Mouse (Mus musculus) kidney, embryonic 14.5 days (tissue): ENCODE measurements around the gene Sp4. TPM values are rescaled to one million over a fixed set of nuclear protein-coding genes. Genes with fewer than 3 reads are reported as not detected.

Experiments used
- ATAC-seq: fragments of 200-750 bp; cut with Nextera tagmentation; 2 replicates; pipeline ENCODE4 v1.8.0; 2017; ENCODE audit warnings: moderate number of reproducible peaks, mild to moderate bottlenecking, moderate TSS enrichment, moderate library complexity; ENCODE audit not compliant: low FRiP score, low TSS enrichment
- H3K27ac ChIP-seq: fragments of 300-500 bp; sonication (generic); 2 replicates; pipeline ENCODE4 v1.5.1; 2014; ENCODE audit warnings: low read depth, mild to moderate bottlenecking, low read length, moderate library complexity, mixed read lengths
- H3K27me3 ChIP-seq: fragments of 300-500 bp; sonication (generic); 2 replicates; pipeline ENCODE4 v1.6.1; 2014; ENCODE audit warnings: mild to moderate bottlenecking, low read length; ENCODE audit not compliant: control insufficient read depth, insufficient read depth
- H3K36me3 ChIP-seq: fragments of 300-500 bp; sonication (generic); 2 replicates; pipeline ENCODE4 v1.6.1; 2014; ENCODE audit warnings: low read length, mixed read lengths; ENCODE audit not compliant: control insufficient read depth, insufficient read depth
- H3K4me1 ChIP-seq: fragments of 300-500 bp; sonication (generic); 2 replicates; pipeline ENCODE4 v1.6.1; 2014; ENCODE audit warnings: low read length, mixed read lengths; ENCODE audit not compliant: control insufficient read depth, insufficient read depth
- H3K4me2 ChIP-seq: fragments of 300-500 bp; sonication (generic); replicated peaks from 2 replicates; pipeline ENCODE4 v1.6.1; 2014; ENCODE audit warnings: low read depth, mild to moderate bottlenecking, low read length
- H3K4me3 ChIP-seq: fragments of 300-500 bp; sonication (generic); 2 replicates; pipeline ENCODE4 v1.5.1; 2014; ENCODE audit warnings: mild to moderate bottlenecking, low read length
- H3K9ac ChIP-seq: fragments of 300-500 bp; sonication (generic); 2 replicates; pipeline ENCODE4 v1.6.1; 2014; ENCODE audit warnings: low read depth, mild to moderate bottlenecking, low read length, moderate library complexity
- H3K9me3 ChIP-seq: fragments of 300-500 bp; sonication (generic); 2 replicates; pipeline ENCODE4 v1.6.1; 2016; ENCODE audit warnings: low read length; ENCODE audit not compliant: control insufficient read depth
- WGBS: fragments of 180-500 bp; shearing (Covaris S2); extraction: QIAGEN DNeasy Blood & Tissue Kit; methylation state at CpG from one replicate; pipeline ENCODE4 v1.1.7; 2014; 5-methylcytosine and 5-hydroxymethylcytosine counted together
- polyA plus RNA-seq: library from polyadenylated mRNA; unstranded; fragments of >200 nt; fragmentation: Nextera tagmentation; extraction: Ambion mirVana; gene quantifications from 2 replicates; pipeline ENCODE4 v1.2.1, GENCODE M21; 2014

Sp4 gene
- polyA plus RNA-seq, 1 experiment from 2014 or later: 12.5 TPM

DNA sequence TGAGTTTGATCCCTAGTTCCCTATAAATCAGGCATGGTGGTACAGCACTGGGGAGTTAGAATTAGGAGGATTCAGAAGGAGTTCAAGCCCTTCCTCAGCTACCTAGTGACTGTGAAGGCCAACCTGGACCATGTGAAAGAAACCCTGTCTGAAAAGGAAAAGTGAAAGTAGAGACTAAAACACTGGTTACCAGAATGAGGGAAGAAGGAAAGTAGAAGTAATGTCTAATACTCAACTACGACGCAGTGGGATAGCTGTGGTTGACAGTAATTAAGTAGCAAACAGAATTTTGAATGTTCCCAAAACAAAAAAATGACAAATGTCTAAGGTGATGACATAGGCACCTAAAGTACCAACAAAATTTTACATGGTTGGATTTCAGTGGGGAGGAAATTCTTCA is 5.0 kb downstream of the Sp4 start:
- no peaks in the 10 kb centered on the region for H3K36me3 ChIP-seq
- no peaks in the 10 kb centered on the region for H3K27me3 ChIP-seq
- WGBS: 96% methylated on average over 2 of the region's 2 CpGs
- ATAC-seq: no peak
- H3K4me2 ChIP-seq: no peak overlapping the region
- H3K4me3 ChIP-seq: no peak overlapping the region
- no peak overlapping the region for H3K9ac ChIP-seq
- peaks cover 14% of the 10 kb centered on the region; the same call in 1 of the 2 replicates for H3K4me1 ChIP-seq
- no peak overlapping the region for H3K27ac ChIP-seq
- no peaks in the 10 kb centered on the region for H3K9me3 ChIP-seq

DNA sequence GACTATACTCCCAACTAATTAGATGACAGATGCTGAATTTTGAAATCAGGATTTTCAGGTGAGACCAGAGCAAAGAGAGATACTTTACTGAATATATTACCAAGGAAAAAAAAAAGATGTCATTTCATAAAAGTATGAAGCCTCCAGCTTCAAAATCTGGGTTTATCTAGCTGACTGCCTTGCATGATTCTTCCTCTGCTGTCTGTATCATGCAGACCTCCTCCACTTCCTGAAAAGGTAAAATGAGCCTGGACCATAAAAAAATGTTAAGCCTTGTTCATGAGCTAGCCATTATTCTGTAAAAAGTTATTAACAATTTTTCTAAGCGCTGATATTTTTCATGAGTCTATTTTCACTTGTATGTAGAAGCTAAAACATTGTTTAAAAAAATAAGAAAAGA is 5.4 kb downstream of the Sp4 start:
- Histone ChIP-seq H3K9ac (no peak overlapping the region), H3K4me2 (no peak overlapping the region), H3K4me1 (peaks cover 14% of the 10 kb centered on the region; the same call in 1 of the 2 replicates), H3K4me3 (no peak overlapping the region), H3K9me3 (no peaks in the 10 kb centered on the region), H3K27me3 (no peaks in the 10 kb centered on the region), H3K36me3 (no peaks in the 10 kb centered on the region), H3K27ac (no peak overlapping the region)
- no peak for ATAC-seq
- WGBS: 86% methylated on average over 1 of the region's 1 CpGs

DNA sequence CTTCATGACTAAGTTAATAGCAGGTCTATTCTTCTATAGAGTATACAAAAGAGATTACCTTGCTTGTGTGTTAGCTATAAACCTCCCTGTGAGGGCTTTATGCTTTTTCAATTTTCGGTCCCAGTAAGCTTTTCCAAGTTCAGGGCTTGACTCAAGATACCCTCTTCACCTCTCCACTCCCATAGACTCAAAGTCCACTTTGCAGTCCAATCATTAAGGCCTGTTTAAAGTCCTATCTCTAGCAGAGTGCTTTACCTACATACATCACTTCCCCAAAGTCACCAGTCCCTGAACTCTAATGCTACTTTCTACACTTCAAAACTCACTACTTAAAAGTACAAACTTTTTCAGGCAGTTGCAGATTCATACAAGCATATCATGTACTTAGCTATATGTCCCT is 12.3 kb downstream of the Sp4 start:
- no peak for ATAC-seq
- Histone ChIP-seq H3K9me3 (no peaks in the 10 kb centered on the region), H3K27me3 (no peaks in the 10 kb centered on the region), H3K36me3 (no peaks in the 10 kb centered on the region), H3K4me1 (no peaks in the 10 kb centered on the region), H3K27ac (no peak overlapping the region), H3K4me3 (no peak overlapping the region), H3K9ac (no peak overlapping the region), H3K4me2 (no peak overlapping the region)
- WGBS: 88% methylated on average over 1 of the region's 1 CpGs

DNA sequence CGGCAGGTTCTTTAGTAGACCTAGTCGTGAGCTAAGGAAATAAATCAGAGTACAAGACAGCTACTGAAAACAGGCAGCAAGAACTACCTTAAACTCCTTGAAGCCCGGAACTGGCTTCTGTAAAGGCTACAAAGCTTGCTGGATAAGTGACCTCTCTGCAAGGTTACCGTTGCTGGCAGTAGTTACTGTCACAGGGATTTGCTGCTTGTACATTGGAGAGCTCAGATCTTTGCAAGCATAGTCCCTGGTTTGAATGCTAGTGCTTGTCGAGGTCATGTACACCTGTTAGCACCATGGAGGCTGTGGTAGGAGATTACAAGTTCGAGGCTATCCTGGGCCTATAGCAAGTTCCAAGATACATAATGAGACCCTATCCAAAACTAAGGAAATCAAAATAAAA is 16.1 kb downstream of the Sp4 start:
- Histone ChIP-seq H3K4me3 (no peak overlapping the region), H3K4me1 (no peaks in the 10 kb centered on the region), H3K36me3 (no peaks in the 10 kb centered on the region), H3K9ac (no peak overlapping the region), H3K27ac (no peak overlapping the region), H3K27me3 (no peaks in the 10 kb centered on the region), H3K4me2 (no peak overlapping the region), H3K9me3 (no peaks in the 10 kb centered on the region)
- no peak for ATAC-seq
- 63% methylated on average over 6 of the region's 6 CpGs for WGBS

DNA sequence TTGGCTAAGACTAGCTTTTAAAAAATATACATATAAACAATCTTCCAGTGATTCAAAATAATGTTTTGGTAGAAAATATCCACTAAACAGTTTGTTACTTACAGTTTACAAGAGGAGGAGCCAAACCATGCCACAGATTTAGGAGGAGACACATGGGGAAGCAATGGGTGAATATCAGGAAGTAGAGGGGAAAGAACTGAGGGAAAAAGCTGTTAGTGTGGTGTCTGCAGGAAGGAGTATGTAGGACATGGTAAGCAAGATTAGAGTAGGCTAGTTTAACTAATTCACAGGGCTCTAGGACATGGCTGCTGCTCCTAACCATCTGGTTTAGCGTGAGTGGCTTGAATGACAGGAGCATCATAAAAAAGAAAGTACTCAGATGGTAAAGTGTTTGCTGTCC is 19.3 kb downstream of the Sp4 start:
- Histone ChIP-seq H3K4me3 (no peak overlapping the region), H3K36me3 (no peaks in the 10 kb centered on the region), H3K27ac (no peak overlapping the region), H3K9me3 (no peaks in the 10 kb centered on the region), H3K9ac (no peak overlapping the region), H3K4me1 (no peaks in the 10 kb centered on the region), H3K27me3 (no peaks in the 10 kb centered on the region), H3K4me2 (no peak overlapping the region)
- ATAC-seq: no peak
- WGBS: 52% methylated on average over 1 of the region's 1 CpGs

DNA sequence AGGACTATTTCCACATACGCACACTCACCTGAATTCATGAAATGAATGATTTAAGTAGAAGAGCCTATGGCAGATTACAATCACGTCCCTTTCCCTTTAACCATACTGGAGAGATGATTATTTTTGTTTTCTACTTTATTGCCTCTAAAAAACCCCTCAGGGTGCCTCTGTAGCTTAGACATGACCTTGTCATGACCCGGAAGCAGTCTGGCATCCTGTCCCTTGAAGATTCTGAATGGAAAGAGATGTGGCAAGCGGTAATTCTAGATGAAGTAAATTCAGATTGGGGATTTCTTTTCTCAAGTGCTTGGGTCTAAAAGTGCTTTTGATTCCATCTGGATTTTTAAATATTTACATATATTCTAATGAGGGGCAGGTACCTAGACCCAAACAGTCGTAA is 24.9 kb downstream of the Sp4 start:
- Histone ChIP-seq H3K4me3 (no peak overlapping the region), H3K9me3 (no peaks in the 10 kb centered on the region), H3K9ac (no peak overlapping the region), H3K27ac (no peak overlapping the region), H3K27me3 (no peaks in the 10 kb centered on the region), H3K36me3 (no peaks in the 10 kb centered on the region), H3K4me1 (no peaks in the 10 kb centered on the region), H3K4me2 (no peak overlapping the region)
- WGBS: 79% methylated on average over 5 of the region's 5 CpGs
- ATAC-seq: no peak

DNA sequence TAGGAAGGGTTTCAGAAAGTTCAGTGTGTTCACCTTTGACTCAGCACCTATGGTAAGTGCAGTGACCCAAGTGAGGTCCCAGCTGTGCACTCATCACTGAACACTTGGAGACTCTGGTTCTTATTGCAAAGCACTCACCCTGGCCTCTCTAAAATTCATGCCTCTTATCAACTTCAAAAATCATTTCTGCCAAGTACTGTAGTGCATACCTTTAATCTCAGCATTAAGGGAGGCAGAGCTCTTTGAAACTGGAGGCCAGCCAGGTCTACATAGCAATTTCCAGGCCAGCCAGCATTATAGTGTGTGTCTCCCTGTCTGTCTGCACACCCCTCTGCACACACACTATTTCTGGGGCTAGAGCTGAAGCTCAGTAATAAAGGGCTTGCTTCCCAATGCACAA is 36.3 kb downstream of the Sp4 start:
- Histone ChIP-seq H3K27me3 (no peaks in the 10 kb centered on the region), H3K4me3 (no peak overlapping the region), H3K9me3 (no peaks in the 10 kb centered on the region), H3K27ac (no peak overlapping the region), H3K4me2 (no peak overlapping the region), H3K9ac (no peak overlapping the region), H3K36me3 (no peaks in the 10 kb centered on the region; the same call in 1 of the 2 replicates), H3K4me1 (no peaks in the 10 kb centered on the region)
- no peak for ATAC-seq

DNA sequence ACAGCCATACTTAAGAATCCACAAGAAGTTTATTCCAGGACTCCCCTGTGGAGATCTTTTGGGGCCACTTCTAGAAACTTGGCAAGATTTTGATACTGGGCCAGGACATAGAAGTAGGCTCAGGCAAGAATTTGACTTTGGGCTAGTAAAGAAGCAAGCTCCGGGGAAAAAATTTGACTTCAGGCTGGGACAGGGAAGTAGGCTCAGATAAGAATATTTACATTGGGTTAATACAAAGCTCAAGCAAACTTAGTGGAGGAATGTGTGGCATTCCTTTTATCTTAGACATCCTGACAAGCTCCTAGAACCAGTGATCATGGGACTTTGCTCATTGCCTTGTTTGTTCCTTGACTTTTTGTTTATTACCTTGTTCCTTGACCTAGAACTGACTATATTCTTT is 37.4 kb downstream of the Sp4 start:
- ATAC-seq: no peak
- Histone ChIP-seq H3K9ac (no peak overlapping the region), H3K36me3 (no peaks in the 10 kb centered on the region; the same call in 1 of the 2 replicates), H3K4me3 (no peak overlapping the region), H3K27me3 (no peaks in the 10 kb centered on the region), H3K9me3 (no peaks in the 10 kb centered on the region), H3K4me1 (no peaks in the 10 kb centered on the region), H3K27ac (no peak overlapping the region), H3K4me2 (no peak overlapping the region)
- WGBS: 66% methylated on average over 1 of the region's 1 CpGs

DNA sequence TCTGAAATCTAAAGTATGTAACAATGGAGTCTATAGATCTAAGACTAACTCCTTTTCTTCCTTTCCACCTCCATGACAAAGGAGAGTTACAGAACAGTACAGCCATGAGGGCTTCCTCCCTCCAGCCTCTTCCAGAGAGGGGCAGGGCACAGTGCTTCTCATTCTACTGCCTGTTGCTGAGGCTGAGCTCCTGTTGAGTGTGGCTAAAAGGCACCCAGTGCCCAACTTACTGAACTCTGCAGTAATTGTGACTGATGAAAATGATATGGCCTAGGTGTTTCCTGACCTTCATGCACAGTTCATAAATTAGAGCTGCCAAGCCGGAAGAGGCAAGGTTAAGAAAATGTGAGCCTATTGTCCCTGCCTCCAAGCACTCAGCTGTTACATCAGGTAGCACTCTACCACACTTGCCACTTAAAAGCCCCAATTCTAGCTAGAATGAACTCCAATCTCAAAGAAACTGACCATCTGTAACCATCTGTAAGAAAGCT is 45.9 kb downstream of the Sp4 start:
- 21% methylated on average over 1 of the region's 1 CpGs for WGBS
- H3K4me3 ChIP-seq: no peak overlapping the region
- H3K9me3 ChIP-seq: no peaks in the 10 kb centered on the region
- no peaks in the 10 kb centered on the region for H3K4me1 ChIP-seq
- H3K27me3 ChIP-seq: no peaks in the 10 kb centered on the region
- ATAC-seq: peak; percentile 72
- H3K9ac ChIP-seq: no peak overlapping the region
- no peak overlapping the region for H3K4me2 ChIP-seq
- no peak overlapping the region for H3K27ac ChIP-seq
- no peaks in the 10 kb centered on the region; the same call in 1 of the 2 replicates for H3K36me3 ChIP-seq

DNA sequence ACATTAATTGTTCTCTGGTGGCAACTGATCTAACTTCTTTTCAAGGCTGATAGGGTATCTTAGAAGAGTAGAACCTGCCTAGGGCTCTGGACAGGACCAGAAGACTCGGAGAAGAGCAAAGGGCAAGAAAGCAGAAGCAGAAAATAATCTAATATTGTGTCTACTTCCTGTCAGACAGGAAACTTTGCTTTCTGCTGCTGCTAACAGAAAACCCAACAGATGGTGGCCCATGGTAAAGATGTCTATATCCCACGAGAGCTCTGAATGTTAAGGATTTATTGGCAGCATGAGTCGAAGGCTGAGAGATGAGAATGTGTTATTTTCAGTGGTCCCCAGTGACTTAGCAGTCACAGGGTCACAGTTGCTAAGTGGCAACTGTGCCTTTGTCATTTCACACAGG is 80.1 kb downstream of the Sp4 start:
- WGBS: 39% methylated on average over 3 of the region's 3 CpGs
- Histone ChIP-seq H3K27me3 (no peaks in the 10 kb centered on the region), H3K4me3 (no peak overlapping the region), H3K9ac (no peak overlapping the region), H3K27ac (no peak overlapping the region), H3K4me2 (no peak overlapping the region), H3K9me3 (no peaks in the 10 kb centered on the region), H3K4me1 (no peaks in the 10 kb centered on the region), H3K36me3 (no peaks in the 10 kb centered on the region)
- no peak for ATAC-seq
